Mouse (Mus musculus) ovary, postnatal 14 days (tissue): ENCODE data around the gene Zfp180.
A peak's percentile ranks its signal among the peaks of the same experiment; 100 is the strongest.
"Not testable (repeated sequence)": the region's sequence is repeated elsewhere in the genome, so short reads cannot be mapped to it uniquely, and the experiment has no call there.

Experiments
- DNase-seq: peaks from one replicate; pipeline ENCODE4 v3.0.0; 2022; ENCODE audit warnings: low spot score

Gene Zfp180

DNA sequence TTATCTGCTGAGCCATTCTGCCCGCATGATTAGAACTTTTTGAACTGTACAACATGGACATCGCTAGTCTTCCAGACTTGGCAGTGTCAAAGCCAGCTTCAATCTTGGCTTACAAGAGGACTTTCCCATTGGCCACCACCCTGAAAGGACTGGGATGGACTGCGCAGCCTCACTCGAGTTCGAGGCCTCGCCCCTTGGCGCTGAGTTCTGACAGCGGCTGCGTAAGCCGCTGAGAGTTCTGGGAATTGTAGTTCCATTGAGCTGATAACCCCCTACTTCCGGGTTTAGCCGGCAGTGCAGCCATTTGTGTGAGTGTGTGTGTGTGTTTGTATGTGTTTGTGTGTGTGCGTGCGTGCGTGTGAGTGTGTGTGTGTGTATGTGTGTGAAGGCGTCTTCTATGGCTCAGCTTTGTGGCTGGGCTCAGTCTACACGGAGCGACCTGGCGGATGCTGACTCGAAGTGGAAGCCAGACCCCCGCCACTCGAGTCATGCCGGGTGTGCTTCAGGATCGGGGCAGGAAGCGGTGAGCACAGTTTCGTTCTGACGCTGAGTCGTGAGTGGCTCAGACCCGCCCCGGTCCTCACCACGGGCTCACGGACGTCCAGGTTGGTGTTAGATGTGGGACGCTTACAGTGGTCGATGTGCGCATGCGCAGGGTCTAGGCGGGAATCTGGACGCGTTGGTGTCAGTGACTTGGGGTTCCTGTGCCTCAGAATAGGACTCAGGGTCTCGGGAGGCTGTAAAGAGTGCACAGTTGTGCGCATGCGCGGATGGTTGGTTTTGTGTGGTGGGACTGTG, at the start of gene Zfp180:
Gene Zfp180, plus strand, starts transcription at position 291 of the 798 bp plus-strand sequence.
- peak; percentile 87 for DNase-seq

DNA sequence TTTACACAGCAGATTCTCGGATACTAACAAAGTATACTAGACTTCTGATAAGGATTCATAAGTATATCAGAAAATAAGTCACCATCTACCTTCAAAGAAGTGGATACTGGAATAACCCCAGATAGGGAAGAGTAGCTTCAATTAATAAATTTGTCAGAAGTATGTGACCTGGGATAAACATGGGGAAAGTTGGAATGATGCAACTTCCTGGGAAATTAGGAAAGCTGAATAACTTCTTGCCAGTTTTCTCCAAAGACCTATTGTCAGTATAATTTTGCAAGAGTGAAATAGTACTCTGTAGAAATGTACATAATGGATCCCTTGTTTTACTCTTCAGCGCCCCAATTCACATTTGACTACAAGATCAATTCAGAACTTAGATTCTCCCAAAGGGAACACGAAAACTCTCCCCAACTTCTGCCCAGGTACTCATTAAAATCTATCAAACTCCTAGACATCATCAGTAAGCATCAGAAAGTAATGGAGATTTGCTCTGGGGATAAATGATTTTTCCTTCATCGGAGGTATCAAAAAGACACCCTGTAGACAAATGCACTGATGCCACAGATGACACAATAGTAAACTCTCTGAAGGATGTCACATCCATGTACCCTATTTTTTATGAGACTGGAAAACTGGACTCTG, 28.9 kb upstream of the Zfp180 start, which contains the start of gene Vmn1r183:
Gene Vmn1r183, plus strand, starts transcription at position 595 of the 645 bp plus-strand sequence.
- DNase-seq, result no peak

DNA sequence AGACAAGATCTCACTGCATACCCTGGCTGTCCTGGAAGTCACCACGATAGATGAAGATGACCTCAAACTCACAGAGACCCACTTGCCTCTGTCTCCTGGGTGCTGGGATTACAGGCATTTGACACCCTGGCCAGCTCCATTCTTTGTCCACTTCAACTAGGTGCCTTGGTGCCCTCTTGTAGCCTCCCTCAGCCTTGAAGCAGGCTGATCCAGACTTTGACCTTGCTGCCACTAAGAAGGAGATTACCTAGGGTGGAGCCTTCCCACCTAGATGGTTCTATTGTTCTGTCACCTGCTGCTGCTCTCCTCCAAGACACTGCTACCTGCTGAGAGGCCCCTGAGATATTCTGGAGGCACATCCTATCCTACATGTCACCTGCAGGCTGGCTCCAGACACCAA, 7.3 kb upstream of the Zfp180 start:
- DNase-seq, result not testable (repeated sequence)

DNA sequence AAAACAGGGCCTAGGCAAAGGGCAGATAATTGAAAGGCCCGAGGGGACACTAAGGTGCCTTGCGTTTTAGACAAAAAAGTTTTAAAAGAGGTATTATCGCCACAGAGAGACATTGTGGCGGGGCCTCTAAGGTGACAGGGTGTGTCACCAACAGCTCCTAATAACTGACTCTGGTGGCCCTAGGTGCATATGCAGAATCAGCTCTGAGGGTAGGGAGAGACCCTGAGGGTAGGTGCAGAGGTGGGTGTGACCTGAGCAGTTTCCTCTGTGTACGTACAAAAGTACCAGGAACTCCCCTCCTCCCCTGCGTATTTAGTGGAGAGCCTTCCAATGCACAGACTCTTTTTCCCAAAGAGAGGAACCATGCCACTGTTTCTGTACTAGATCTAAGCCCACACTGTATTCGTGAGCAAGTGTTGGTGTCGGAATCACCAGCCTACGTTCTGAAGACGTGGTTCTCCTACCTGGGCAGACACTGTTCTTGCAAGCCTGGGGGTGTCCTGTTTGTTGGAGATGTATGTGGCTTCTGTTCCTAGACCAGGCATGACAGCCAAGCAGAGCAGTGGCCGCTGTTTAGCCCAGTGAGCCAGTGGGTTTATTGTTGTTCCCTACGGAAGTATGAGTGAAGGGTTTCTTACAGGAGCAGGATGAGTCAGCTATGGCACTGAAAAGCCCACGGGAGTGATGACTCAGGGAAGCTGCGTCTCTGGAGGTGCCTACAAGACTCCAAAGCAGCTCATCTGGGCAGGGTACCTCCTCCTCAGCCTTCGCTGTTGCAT, 922 bp downstream of the Zfp180 start:
- no peak for DNase-seq

DNA sequence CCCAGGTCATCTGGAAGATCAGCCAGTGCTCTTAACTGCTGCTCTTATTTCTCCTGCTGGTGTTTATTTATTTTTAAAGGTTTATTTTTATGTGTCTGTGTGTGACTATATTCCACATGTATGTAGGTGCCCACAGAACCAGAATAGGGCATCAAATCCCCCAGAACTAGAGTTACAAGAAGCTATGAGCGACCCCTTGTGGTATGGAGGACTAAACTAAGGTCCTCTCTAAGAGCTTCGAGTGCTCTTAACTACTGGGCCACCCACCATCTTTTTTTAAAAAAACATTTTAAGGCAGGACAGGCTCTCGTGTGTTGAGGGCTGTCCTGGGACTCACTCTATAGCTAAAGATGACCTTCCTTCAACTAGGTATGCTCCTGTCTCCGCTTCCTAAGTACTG, 5.1 kb downstream of the Zfp180 start:
- DNase-seq, result no peak

DNA sequence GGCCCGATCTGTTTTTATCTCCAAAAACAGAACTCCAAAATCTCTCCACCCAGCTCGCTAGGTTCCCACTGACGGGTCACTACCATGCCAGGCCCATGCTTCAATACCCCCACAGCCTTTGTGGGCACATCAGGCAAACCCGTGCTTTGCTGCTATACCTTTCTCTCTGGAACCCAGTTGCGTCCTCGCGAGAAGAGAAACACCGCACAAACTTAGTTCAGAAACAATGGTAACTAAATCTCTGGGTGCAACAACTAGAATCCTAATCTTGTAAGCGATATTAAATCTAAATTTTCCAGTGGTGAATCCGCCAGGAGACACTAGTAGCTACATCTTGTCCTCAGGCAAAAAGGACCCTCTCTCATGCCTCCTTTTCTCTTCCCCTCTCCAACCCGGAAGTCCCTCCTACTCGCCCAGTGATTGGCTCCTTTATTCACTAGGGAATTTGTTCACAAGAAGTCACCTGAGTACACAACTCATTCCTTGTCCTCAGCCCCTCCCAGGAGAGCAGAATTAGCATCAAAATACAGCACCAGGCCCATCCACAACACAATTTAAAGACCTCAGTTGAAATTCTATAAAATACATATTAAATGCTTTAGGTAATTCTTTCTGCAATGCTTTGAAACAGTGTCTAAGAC, 5.9 kb downstream of the Zfp180 start:
- DNase-seq, result no peak

DNA sequence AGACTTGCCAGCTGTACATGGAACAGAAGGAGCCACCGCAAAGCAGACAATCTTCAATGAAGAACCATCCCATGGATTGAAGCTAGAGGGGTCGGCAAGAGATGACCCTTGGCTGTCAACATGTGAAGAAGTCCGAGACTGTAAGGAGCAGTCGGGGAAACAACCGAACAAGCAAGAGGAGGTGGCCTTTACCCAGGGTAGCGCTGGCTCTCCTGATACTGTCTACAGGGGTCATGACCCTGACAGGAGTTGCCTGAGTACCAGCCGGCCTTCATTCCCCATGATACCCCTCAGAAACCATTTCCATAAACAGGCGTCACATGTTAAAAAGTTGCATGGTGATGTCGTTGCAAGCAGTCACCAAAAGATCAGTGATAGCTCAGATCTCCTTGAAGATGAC, 22.7 kb downstream of the Zfp180 start:
- no peak for DNase-seq

DNA sequence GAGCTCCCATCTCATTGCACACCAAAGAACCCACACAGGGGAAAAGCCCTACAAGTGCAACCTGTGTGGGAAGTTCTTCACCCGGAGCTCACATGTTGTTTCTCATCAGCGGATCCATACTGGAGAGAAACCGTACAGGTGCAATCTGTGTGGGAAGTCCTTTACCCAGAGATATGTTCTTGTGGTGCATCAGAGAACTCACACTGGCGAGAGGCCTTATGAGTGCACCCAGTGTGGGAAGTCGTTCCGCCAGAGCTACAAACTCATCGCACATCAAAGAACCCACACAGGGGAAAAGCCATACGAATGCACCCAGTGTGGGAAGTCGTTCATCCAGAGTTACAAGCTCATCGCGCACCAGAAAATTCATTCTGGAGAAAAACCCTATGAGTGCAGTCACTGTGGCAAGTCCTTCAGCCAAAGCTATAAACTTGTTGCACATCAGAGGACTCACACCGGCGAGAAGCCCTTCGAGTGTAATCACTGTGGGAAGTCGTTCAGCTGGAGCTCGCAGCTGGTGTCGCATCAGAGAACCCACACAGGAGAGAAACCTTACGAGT, 23.5 kb downstream of the Zfp180 start:
- no peak for DNase-seq

DNA sequence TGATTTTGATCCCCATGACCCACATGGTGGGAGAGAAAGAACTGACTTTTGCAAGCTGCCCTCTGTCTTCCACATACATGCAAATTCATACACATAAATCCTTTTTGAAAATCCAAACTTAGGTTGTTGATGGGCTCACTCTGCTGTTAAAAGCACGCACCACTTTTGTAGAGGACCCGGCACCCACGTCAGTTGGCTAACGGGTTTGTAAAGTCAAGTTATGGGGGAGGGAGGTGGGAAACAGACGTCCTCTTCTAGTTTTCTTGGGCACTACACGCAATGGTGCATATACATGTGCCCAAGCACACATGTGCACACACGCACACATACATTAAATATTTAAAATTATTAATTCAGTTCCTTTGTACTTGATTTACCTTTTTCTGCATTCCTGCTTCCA, 29.1 kb downstream of the Zfp180 start:
- DNase-seq, result no peak

DNA sequence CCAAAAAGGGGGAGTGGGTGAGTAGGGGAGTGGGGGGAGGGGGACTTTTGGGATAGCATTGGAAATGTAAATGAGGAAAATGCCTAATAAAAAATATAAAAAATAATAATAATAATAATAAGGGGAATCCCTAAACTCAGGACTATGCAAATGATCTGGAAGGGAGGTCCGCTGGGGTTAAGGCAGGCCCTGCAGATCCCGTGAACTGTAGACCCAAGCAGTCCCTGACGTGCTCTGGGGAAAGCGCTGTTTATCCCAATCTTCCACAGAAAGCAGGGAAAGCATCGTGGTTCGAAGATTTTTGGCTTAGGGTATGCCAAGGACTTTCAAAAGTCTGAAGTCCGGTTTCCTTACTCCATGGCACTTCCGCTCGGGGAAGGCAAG, 30.0 kb downstream of the Zfp180 start:
- no peak for DNase-seq

DNA sequence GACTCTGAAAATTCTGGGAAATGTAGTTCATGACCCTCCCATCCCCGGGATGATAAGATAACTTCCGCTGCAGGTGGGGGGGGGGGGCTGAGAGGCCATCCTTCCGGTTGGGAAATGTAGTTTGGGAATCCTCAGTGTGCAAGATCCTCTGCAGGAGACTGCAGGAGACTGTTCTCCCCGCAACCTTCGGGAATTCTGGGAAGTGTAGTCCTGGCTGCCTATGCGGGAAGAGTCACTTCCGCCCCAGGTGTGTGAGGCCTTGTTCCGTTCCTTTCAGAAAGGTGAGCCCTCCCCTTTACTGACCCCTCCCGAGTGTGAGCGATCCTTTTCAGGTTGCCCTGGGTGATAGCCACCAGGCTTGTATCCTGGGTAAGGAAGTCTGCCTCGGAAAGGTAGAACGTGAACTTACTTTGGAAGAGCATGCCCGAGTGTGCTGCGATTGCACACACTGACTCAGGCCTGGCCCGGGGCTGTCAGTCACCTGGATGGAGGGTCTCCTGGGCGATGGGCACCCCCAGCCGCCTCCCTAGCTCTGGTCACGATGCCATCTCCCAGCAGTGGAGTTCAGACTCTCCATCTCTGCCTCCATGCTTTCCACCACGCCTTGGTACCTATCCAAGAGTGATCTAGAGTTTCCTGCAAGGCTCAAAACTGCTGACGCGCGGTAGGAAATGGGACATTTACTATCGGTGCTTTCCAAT, 30.6 kb downstream of the Zfp180 start, which contains the start of gene Zfp112:
Gene Zfp112, plus strand, starts transcription at position 159 of the 701 bp plus-strand sequence.
- peak; percentile 58 for DNase-seq

DNA sequence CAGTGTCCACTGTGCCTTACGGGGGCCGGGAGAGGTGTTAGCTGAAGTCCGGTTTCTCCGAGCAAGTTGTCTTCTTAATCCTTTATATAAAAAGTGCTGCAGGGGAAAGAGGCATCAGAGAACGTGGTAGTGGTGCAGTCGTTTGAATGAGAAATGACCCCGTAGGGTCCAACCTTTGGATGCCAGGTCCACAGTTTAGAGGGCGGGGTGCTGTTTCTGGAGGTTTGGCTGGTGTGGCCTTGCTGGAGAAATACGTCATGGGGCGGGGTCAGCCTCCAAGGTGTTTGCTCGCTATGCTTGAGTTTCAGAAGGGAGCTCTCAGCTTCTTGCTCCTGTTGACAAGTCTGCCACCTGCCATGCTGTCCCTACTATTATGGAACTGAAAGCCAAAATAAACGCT, 31.3 kb downstream of the Zfp180 start:
- DNase-seq, result peak; percentile 21

DNA sequence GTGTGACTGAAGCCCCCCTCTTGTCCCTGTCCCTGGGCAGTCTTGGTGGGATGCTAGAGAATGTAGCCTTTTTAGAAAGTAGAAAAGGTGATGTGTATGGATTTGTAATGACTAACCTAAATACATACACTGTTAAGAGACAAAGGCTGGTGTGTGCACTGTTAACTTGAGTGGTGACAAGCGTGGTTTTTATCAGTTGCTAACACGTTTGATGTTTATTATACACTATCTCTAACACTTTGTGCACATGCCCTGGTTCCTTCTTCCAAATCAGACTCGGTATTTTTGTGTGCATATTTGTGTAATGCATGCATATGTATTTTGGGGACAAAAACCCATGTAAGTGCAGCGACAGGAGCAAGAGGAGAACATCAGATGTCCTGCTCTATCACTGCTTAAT, 34.9 kb downstream of the Zfp180 start:
- no peak for DNase-seq

DNA sequence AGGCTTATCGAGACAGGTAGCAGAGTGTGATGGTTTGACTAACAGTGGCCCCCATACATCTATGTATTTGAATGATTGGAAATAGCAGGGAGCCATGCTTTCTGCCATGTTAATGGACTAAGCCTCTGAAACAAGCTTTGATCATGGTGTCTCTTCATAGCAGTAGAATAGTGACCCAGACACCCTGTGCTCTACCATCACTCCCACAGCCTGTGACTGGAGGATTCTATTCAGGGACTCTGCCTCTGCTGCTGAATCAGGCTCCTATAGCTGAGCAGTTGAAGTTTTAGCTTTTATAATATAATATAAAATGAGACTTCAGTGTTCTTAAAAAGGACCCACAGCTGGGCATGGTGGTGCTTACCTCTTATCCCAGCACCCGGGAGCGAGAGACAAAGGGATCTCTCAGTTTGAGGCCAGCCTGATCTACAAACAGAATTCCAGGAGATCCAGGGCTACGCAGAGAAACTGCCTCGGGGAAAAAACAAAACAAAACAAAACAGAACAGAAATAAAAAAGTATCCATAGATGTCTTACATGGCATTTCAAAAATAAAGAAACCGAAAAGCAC, 51.8 kb downstream of the Zfp180 start:
- no peak for DNase-seq

DNA sequence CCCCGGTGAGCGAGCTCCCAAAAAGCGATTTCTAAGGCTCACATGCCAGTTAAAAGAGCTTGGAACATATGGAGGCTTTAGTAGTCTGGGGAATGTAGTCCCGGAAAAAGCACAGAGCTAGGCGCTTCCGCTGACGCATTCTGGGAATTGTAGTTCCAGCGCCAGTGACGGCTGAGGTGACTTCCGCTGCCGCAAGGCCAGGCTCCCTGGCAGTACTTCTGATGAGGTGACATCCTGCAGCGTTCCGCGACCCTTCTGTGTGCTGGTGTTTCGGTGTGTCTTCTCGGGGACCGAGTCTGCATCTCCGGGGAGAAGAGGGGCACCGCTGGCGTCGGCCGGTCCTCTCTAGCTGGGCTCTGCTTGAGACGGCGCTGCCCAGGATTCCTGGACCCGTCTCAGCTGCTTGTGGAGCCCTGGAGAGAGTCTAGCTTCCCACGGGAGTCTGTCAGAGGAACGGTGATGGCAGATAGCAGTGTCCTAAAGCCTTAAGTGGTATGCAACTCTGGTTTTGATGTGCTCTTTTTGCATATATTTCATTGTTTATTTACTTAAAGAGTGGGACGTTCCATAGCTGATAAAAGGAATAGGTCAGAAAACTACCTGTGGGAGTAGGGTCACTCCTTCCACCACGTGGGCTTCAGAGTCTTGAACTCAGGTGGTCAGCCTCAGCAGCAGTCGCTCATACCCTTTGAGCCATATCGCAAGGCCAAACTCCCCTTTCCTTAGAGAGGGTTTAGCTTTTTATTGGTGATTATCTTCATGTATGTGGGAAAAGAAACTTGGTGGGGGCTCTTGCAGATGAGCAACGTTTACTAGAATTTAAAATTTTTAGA, 52.5 kb downstream of the Zfp180 start, which contains the start of gene Zfp235:
Gene Zfp235, plus strand, starts transcription at position 174 of the 833 bp plus-strand sequence.
- DNase-seq, result peak; percentile 74

DNA sequence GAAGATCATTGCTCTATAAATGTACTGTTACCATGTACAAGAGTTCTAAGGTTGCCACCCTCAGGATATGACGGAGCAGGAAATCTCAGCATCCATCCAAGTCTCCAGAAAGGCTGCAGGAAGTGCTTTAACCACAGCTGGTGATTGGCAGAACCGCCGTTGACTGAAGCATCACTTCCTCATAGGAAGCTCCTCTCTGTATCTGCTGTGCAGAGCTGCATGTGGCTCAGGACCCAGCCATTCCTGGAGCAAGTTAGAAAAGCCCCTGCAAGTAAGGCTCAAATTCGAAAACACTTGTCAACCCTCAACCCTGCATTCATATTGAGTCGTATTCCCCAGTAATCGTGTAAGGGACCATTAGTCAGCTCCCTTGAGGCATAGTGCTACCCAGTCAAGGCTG, 60.8 kb downstream of the Zfp180 start:
- no peak for DNase-seq

DNA sequence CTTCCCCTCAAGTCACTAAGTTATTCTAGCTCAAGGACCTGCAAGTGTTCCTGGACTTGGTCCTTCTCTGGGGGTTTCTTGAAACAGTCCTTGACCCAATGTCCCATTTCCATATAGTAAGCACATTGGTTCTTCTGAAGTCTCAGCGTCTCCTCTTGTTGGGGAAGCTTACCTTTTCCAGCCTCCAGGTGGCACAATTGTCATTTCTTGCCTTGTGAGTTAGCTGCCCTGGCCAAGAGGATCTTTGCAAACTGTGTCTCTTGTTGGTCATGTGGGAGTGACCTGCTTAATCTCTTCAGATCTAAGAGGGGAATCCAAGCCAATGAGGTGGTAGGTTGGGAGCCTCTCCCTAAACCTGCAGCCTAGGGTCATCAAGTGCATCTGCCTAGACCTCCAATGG, 71.5 kb downstream of the Zfp180 start:
- no peak for DNase-seq
